Mouse (Mus musculus) testis, adult 2 months (tissue): ENCODE data around the gene Acsm1.

Experiments used
- CTCF ChIP-seq: fragments of 200-500 bp; IDR thresholded peaks from 2 replicates; pipeline ENCODE4 v1.5.1; 2012; ENCODE audit warnings: low read depth, mild to moderate bottlenecking, inconsistent platforms, low read length, moderate library complexity; ENCODE audit not compliant: control insufficient read depth, insufficient read depth, insufficient replicate concordance
- POLR2A ChIP-seq: fragments of 200-500 bp; IDR thresholded peaks from 2 replicates; pipeline ENCODE4 v1.6.1; 2012; ENCODE audit warnings: low read depth, mild to moderate bottlenecking, inconsistent platforms, low read length, moderate library complexity; ENCODE audit not compliant: control insufficient read depth

- TF ChIP-seq CTCF (no peak), POLR2A (no peak)
Measured at GRCm38 (mm10) chr7:119689726-119690125, 82.9 kb downstream of the Acsm1 start, which contains the start of gene Acsm4.
